Comparison of ENCODE assay signal across 10 mouse cellular contexts in the genomic region with DNA sequence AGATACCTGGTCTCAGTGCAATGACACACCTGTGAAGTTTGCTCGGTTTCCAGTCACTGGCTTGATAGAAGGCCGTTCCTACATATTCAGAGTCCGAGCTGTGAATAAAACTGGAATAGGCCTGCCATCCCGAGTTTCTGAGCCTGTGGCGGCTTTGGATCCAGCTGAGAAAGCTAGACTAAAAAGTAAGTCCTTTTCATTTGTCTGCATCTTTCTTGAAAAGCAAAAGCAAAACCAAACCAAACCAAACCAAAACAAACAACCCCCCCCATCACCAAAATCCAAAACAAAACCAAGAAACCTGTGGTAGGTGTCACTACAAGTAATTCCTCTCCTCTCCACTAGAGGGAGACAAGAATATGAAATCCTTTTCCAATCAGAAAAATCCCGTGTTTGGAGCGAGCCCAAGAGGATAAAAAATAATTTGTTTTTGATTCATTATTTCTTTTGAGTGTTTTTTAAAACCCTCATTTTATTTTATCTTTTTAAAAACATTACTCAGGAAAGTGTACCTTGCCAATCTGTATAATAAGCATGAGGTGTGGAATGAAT.
DNase-seq lines count a peak whose midpoint lies in the region; ATAC-seq and TF ChIP-seq lines count a peak whose summit lies in the region.
"Had no signal": no experiment of that assay in that cellular context is flagged by ENCODE, and none has a peak within 500 bp of the region (broad histone marks: within the 10 kb centered on the region; RNA-seq: fewer than 3 reads in every experiment).

No protein-coding gene starts in this region.

- no peak overlapping the region for H3K27ac ChIP-seq in liver, embryonic 11.5 days (ENCODE audit: low read depth, low read length)
- no peak overlapping the region for H3K27ac ChIP-seq in liver, embryonic 12.5 days
- no peak overlapping the region for H3K27ac ChIP-seq in thymus, adult 2 months (ENCODE audit: control insufficient read depth, insufficient read depth, low read length)
- H3K27ac ChIP-seq: lung, embryonic 15.5 days had no signal

- no peaks in the 10 kb centered on the region for H3K27me3 ChIP-seq in liver, embryonic 11.5 days (replicated peaks; ENCODE audit: control insufficient read depth, insufficient read depth, low read length)
- H3K27me3 ChIP-seq in liver, embryonic 12.5 days (replicated peaks), result 0 out of 2 replicates have a peak, but pooled peaks cover 3% of the 10 kb centered on the region
- H3K27me3 ChIP-seq in thymus, adult 2 months (ENCODE audit: control insufficient read depth, insufficient read depth, low read length), result no peaks in the 10 kb centered on the region
- H3K27me3 ChIP-seq: lung, embryonic 15.5 days had no signal

- DNase-seq in cerebellum, postnatal 10 days, result peak; percentile 41 to 84
- DNase-seq in cerebellum, adult 11 months, result no peak
- DNase-seq in liver, embryonic 11.5 days (ENCODE audit: low spot score), result peak; percentile 28
- DNase-seq in embryo, embryonic 11 days, result peak; percentile 69
- peak; percentile 63 for DNase-seq in retina, postnatal 1 day
- no peak for DNase-seq in gastrocnemius, postnatal 4 days (ENCODE audit: low spot score in 2 of 2)
- DNase-seq in thymus, adult 2 months, result no peak
- DNase-seq: spleen, adult 18-20 months had no signal

- ATAC-seq in liver, embryonic 11.5 days (replicated peaks; ENCODE audit: low FRiP score), result no peak
- ATAC-seq in liver, embryonic 12.5 days, result no peak

- no peak overlapping the region for H3K9ac ChIP-seq in liver, embryonic 11.5 days (ENCODE audit: low read depth, low read length)
- no peak overlapping the region for H3K9ac ChIP-seq in liver, embryonic 12.5 days
- H3K9ac ChIP-seq: lung, embryonic 15.5 days had no signal

- H3K36me3 ChIP-seq in liver, embryonic 11.5 days (ENCODE audit: control insufficient read depth, insufficient read depth, low read length), result no peaks in the 10 kb centered on the region
- no peaks in the 10 kb centered on the region for H3K36me3 ChIP-seq in liver, embryonic 12.5 days
- no peaks in the 10 kb centered on the region for H3K36me3 ChIP-seq in thymus, adult 2 months (ENCODE audit: control insufficient read depth, insufficient read depth, low read length)
- H3K36me3 ChIP-seq: lung, embryonic 15.5 days had no signal

- 64% methylated on average over 7 of the region's 7 CpGs for WGBS in liver, embryonic 11.5 days
- 56% methylated on average over 7 of the region's 7 CpGs for WGBS in liver, embryonic 12.5 days (ENCODE audit: insufficient replicate concordance)
- WGBS in thymus, adult 2 months, result 66% methylated on average over 7 of the region's 7 CpGs

- TF ChIP-seq CTCF in thymus, adult 2 months (IDR thresholded peaks at IDR 0.05; ENCODE audit: borderline replicate concordance, control insufficient read depth, extremely low read depth, insufficient read depth, low read length, poor library complexity), result no peak

- H3K9me3 ChIP-seq in liver, embryonic 11.5 days (ENCODE audit: control insufficient read depth, low read length), result no peaks in the 10 kb centered on the region
- H3K9me3 ChIP-seq in liver, embryonic 12.5 days (replicated peaks), result no peaks in the 10 kb centered on the region
- H3K9me3 ChIP-seq: lung, embryonic 15.5 days had no signal

- no peaks in the 10 kb centered on the region for H3K4me1 ChIP-seq in liver, embryonic 11.5 days (replicated peaks; ENCODE audit: control insufficient read depth, insufficient read depth, low read length)
- H3K4me1 ChIP-seq in liver, embryonic 12.5 days, result no peaks in the 10 kb centered on the region
- H3K4me1 ChIP-seq in thymus, adult 2 months (replicated peaks; ENCODE audit: control insufficient read depth, insufficient read depth, low read length), result no peaks in the 10 kb centered on the region
- H3K4me1 ChIP-seq: lung, embryonic 15.5 days had no signal

- no peak overlapping the region for H3K4me2 ChIP-seq in liver, embryonic 11.5 days
- H3K4me2 ChIP-seq in liver, embryonic 12.5 days, result no peak overlapping the region
- H3K4me2 ChIP-seq: lung, embryonic 15.5 days had no signal

- H3K4me3 ChIP-seq in liver, embryonic 11.5 days (ENCODE audit: low read depth, low read length), result no peak overlapping the region
- no peak overlapping the region for H3K4me3 ChIP-seq in liver, embryonic 12.5 days
- no peak overlapping the region for H3K4me3 ChIP-seq in thymus, adult 2 months (ENCODE audit: control insufficient read depth, insufficient read depth, low read length)
- H3K4me3 ChIP-seq: lung, embryonic 15.5 days had no signal

- no peak for TF ChIP-seq POLR2A in thymus, adult 2 months (IDR thresholded peaks at IDR 0.05; ENCODE audit: control insufficient read depth, extremely low read depth, insufficient read depth, low read length, poor library complexity)

Comparison
In these comparisons a context has a peak if more than half of its experiments do, and no peak if none do; other contexts are left out.
1. DNase-seq: peak in cerebellum, postnatal 10 days (2 of 2), liver, embryonic 11.5 days (single experiment), embryo, embryonic 11 days (single experiment) and retina, postnatal 1 day (single experiment); none in cerebellum, adult 11 months (single experiment), gastrocnemius, postnatal 4 days (0 of 2) and thymus, adult 2 months (single experiment).